Mouse (Mus musculus): ENCODE data around the gene Afap1l2.
A peak's percentile ranks its signal among the peaks of the same experiment; 100 is the strongest.

Gene Afap1l2

DNA sequence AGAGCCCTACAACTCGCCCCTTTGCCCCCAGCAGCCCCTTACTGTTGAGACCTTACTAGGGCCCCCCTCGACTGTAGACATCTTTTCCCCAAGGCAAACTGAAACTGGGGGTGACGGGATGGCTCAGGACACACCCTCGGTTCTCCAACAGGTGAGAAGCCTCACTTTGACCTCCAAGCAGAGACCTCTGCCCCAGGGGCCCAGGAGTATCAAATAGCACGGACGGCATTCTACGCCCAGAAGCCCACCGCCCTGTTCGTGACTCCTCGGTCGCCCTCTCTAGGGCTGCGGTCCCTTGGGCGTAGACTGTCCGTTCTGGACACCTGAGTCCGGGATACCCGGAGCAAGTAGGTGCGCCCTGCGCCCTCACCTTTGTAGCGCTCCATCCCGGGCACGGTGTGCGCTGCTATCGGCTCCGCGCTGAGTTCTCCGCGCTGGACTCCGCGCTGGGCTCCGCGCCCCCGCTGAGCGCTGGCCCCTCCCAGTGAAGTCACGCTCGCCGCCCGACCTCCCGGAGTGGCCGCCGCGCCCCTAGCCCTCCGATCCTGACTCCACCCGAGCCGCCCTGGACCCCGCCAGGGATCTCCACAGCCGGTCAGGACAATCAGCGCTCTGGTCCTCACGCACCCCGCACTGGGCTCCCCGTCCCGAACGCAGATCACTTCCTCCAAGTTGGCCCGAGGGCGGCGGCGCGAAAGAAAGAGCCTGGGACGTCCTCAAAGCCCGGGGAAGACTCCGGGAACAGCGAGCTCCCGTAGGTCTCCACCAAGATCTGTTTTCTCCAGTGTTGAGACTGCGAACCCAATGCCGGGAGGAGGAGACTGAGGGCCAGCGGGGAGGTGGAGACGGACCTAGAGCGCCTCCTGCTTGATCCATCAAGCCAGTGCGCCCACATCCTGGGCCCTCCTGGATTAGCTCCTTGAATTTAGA is at the start of gene Afap1l2:
Gene Afap1l2 (minus strand): TSS at position 448 of the 930 bp plus-strand sequence.
- DNase-seq (ENCODE audit: low spot score), result peak; percentile 66

DNA sequence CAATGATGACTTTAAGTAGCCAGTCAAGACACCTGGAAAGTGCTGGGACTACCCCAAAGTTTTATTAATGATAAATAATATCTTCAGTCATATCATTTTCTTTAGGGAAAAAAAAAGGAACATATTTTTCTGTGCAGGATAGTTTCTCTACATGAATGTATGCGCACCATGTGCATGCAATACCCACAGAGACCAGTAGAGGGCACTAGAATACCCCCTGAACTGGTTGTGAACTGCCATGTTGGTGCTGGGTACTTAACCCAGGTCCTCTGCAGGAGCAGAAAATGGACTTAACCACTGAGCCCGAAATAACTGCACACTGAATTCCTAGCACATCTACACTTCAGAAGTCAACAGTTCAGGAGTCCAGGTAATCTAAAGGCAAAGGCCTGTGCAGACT is 49.5 kb upstream of the Afap1l2 start:
- DNase-seq (ENCODE audit: low spot score), result no peak

DNA sequence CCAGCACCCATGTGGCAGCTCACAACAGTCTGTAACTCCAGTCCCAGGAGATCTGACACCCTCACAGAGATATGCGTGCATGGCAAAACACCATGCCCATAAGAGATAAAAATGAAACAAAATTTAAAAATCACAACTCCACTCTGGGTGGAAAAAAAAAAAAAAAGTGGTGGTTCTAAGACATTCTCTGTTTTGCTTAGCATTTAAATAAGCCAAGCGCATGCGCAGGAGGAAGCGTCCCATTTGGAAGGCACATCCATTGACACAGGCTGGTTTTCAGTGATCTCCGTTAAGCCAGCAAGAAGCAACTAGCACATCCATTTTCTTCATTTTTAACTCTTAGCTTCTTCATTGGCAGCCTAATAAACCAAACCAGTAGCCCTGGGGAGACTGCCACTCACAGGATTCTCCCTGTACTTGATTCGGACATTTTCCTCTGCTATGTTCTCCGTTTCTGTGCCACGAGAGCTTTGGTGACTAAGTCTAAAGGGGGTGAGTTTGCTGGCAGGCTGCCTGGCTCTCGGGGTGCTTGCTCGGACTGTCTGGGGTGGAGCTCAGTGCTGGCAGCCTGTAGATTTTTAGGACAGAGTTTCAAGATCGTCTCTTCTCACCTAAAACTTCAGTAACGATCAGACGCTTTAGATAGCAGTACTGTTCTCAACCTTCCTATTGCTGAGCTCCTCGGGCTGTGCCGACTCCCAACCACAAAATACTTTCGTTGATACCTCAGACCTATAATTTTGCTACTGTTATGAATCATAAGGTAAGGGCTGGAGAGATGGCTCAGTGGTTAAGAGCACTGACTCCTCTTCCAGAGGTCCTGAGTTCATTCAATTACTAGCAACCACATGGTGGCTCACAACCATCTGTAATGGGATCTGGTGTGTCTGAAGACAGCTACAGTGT is 47.4 kb upstream of the Afap1l2 start:
- DNase-seq (ENCODE audit: low spot score), result no peak

DNA sequence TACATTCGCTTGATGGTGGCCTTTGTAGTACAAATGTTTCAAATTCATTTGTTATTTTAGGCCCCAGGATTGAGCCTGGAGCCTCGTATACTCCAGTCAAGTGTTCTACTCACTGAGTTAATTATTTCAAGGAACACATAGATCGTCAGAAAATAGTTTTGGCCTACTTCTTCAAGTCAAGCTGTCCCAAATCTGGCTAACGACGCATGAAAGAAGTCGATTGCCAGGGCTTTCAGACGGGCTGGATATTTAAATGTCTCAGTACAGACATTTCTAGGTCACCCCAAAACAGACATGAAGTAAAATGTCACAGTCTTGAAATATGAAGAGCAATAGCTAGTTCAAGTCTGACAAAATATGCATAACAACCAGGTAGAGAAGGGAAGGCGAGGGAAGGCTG is 44.9 kb upstream of the Afap1l2 start:
- DNase-seq (ENCODE audit: low spot score), result no peak

DNA sequence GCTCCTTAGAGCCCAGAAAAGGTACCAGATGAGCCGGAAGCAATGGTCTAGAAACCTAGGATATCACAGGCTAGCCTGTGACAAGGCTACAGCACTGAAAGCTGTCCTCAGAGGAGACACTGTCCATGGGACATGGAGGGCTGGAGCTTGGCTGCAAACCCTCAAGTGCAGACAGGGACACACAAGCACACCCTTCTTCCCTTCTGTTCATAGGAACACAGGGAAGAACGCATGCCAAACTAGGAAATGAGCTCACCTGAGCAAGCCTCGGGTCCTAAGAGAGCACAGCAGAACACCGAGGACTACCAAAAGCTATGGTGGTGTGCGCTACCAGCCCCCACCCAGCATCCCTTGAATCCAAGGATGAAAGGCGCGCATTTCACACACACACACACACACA is 44.0 kb upstream of the Afap1l2 start:
- DNase-seq (ENCODE audit: low spot score), result no peak

DNA sequence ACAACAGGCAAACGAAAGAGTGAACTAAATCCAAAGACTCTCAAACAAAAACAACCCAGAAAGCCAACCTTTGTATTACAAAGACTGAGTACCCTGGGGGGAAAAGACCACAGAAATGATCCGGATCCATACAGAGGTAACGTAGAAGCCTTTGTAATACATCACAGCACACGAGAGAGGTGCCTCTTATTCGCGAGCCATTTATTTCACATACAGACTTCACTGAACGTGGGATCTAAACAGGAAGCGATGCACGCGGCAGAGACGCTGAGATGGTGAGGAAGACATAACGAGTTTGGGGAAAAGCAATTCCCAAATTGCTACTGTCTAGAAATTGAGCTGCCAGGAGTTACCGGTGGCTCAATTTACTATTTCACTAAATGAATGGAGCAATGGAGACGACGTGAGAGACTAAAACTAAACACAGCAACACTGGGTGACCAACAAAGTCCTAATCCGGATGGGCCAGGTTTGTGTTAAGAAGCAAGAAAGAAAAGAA is 41.6 kb upstream of the Afap1l2 start:
- no peak for DNase-seq (ENCODE audit: low spot score)

DNA sequence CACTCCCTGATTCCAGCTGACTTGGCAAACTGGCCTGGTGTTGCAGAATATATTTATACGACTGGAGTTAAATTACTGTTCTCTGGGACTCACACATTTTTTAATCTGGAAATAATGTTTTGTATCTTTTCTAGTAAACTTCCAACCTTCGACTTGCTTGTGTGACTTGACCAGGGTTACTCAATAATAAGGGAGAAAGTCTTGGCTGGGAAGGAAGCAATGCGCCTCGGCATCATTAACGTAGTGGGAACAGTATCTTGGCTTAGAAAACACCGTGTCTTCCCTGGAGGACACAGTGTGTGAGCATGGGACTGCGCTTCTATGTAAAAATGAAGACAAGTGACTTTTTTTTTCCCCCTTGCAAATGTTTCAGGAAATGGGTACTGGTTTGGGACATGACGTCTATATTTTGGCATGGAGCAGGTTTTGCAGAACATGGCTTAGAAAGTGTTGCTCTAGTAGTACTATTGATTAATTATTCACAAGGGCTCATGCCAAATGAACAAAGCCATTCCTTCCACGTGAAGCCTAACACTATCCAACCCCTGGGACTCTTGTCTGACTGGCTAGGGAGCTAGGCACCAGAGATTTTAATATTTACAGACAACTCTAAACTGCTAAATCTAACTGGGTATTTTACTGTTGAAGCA is 39.8 kb upstream of the Afap1l2 start:
- DNase-seq (ENCODE audit: low spot score), result no peak

DNA sequence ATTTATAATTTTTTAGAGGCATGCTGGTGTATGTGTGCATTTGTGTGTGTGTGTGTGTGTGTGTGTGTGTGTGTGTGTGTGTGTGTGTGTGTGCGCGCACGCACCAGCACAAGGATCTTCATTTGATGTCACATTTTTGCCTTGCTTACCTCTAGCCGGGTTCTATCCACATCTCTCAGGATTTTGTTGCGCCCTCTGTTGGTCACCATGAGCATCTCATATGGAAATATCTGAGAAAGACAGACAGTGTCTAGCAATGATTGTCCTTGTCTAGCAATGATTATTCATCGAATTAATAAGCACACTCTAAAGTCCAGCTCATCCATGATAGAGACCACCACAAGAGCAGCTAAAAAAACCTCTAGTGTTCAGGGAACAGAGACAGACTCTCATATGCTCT is 31.2 kb upstream of the Afap1l2 start:
- no peak for DNase-seq (ENCODE audit: low spot score)

DNA sequence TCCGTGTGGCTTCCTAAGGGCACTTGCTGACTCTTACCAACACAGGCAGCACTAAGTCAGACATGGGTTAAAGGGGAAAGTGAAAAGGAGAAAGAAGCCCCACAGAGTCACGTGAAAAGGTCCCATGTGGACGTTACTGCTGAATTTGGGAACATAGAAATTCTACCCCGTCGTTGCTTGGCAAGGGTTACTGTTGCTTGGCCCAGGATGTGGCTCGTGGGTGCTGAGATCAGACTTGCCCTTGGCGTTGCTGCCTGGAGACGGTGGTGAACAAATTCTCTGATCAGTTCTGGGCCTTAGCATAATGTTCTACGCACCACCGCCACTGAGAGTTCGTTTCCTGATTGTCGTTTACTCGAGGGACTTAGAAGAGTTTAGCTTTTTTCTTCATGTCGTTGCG is 28.8 kb upstream of the Afap1l2 start:
- DNase-seq (ENCODE audit: low spot score), result no peak

DNA sequence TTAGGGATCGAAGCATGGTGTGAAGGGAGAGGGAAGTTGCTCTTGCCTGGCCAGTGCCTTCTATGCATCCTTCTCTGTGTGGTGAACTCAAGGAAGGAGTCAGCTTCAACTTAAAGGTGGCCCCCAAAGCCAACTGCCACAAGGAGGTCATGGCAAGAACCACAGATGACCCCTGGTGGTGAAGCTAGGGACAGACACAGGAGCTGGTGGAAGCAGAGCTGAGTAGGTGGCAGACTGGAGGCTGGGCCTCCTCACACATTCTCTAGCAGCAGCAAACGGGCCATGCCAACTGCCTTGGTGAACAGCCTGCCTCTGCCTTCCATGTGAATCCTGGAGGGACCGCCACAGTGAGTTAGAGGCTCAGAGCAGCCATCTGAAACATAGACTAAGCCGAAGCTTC is 23.6 kb upstream of the Afap1l2 start:
- DNase-seq (ENCODE audit: low spot score), result peak; percentile 39

DNA sequence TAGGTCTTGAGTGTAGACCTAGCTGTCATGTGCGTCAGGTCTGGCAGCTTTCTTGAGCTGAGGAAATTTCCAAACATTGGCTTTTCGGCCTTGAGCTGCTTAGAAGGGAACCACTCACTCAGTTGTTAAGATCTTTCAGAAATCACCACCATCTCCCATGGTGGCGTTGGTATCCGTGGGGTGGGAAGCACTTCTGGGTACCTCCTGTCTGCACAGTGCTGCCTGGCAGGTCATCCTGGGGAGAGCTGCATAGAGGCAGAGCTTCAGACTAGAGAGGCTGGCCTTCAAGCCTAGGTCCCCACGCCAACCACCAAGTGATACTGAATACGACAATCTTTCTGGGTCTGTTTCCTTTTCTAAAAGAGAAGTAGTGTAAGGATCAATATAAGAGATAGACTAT is 21.4 kb upstream of the Afap1l2 start:
- DNase-seq (ENCODE audit: low spot score), result no peak

DNA sequence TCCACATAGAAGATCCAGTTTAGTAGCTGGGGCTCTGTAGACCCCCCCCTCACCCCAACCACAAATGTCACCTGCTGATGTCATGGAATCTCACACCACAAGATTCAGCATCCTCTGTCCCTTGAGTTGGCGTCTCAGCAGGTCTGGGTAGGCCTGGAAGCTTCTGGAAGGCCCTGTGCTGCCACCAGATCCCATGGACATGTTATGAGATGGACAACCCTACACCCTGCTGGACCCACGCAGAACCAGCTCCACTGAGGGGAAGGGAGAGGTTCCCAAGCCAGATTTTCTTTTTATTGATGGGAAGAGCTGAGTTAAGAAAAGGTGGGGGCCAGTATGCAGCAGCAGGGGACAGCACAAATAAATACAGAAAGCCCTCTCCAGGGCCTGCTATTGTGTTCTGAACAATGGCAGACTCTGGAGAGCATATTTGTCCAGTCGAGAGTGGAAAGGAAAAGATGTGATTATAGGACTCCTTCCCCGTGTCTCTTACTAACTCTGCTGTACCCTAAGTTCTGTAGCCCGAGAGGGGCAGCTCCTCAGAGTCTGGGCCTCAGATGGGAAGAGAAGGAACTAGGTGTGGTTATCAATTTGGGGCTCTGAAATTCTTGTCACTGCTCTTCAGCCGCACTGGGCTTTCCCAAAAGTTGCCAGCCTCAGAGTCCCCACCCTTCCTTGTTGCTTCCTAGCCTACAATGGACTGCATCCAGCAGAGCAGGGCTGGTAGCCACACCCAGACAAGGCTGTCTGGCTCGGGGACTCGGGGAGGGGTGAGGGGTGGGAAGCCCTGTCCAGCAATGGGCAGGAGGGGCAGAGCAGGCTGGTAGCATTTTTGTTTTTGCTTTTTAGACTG is 20.5 kb upstream of the Afap1l2 start:
- DNase-seq (ENCODE audit: low spot score), result peak; percentile 15

DNA sequence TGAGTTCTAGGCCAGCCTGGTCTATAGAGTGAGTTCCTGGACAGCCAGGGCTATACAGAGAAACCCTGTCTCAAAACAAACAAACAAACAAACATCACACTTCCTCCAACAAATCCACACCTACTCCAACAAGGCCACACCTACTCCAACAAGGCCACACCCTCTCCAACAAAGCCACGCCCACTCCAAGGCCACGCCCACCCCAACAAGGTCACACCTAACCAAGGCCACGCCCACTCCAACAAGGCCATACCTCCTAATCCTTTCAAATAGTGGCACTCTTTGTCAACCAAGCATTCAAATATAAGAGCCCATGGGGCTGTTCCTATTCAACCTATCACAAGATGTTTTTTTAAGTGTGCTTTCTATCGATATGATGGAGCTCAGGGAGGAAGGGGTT is 18.5 kb upstream of the Afap1l2 start:
- no peak for DNase-seq (ENCODE audit: low spot score)

DNA sequence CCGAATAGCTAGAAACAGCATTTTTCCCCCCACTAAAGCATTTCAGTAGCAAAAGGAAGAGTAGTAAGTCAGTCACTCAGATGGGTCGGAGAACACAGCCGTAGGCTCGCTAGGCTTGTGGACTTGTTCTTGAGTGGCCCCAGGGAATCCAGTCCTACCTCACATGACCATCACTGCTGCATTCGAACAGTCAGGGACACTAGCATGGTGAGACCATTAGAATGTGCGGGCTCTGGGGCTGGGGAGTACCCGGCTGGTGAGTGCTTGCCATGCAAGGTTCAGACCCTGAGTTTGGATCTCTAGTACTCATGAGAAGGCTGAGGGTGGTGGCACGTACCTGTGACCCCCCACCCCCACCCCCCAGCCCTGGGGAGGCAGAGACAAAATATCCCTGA is 9.8 kb upstream of the Afap1l2 start:
- no peak for DNase-seq (ENCODE audit: low spot score)

DNA sequence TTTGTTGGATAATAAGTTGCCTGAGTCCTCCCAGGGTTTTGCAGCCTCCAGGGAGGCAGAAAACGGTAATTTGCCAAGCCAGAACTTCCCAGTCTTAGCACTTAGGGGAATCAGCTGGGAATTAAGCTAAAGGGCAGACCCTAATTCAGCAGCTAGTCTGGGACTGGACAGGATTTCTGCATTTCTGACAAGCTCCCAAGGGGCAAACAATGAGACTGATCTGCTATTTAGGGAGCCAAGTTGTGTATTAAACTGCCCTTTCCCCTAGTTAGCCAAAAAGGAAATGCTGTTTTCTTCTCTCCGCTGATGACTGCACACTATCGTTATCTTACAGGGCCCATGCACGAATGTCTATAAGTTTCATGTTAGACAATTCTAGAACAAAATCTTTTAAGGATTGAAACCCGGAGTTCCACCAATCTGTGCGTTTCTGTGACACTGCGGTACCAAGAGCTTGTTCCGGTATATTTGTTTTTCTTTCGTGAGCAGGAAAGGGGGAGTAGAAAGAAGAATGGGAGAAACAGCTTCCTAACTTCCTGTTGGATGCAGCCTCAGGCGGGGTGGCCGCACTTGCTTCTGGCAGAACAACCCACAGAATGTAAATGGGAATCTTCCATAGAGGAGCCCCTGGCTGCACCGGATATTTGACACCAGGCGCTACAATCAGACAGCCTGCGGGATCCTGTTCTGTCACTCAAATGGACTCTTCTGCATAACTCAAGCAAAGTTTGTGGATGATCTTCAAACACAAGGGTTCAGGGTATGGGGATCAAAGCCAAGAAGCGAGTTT is 9.2 kb upstream of the Afap1l2 start:
- DNase-seq (ENCODE audit: low spot score), result no peak

DNA sequence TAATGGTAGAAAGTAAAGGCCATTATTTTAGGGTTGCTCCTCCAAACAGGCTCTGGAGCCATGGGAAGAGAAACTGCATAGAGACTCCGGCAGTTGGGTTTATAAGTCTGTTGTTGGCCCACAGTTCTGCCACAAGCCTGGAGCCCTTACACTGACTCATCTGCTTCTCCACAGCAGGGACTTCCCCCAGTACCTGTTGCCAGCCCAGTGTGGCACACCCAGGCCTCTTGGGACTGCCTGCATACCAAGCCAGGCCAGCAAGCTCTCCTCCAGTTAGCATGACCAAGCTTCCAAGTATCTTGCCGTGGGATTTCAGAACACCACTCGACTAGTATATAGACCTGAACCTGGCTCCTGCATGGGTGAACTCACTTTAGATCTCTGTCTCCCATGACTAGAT is 6.8 kb upstream of the Afap1l2 start:
- DNase-seq (ENCODE audit: low spot score), result no peak

DNA sequence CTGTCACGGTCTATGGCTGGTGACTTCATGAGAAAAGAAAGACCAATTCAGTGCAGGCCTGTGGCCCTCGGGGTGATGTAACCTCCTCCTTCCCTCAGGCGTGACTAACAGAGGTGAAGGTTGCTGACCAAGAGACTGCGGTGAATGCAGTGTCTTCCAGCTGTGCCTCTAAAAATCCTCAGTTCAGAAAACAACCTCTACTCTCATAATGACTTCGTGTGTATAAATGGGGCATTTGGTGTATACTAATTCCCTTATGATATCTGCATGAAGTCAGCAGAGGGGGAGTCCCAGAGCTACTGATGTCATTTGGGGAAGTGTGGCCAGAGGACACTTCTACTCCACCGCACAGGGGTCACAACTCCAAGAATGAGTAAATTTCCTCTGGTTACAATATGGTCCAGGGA is 5.2 kb upstream of the Afap1l2 start:
- DNase-seq (ENCODE audit: low spot score), result no peak

DNA sequence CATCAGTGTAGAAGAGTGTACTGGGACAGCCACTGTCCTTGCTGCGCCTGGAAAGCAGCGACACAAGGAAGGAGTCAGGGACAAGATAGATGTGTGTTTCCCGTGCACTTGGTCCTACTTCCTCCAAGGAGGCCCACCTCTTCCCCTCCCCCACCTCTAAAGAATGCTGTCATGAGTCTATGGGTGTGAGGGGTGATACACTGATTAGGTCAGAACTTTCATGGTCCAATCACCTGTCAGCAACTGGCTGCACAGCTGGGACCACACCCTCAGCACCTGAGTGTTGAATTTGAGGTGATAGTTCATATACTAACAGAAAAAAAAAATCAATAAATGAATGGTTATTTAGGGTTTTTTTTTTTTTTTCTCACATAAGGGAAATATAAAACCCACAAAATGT is 4.0 kb upstream of the Afap1l2 start:
- DNase-seq (ENCODE audit: low spot score), result no peak

DNA sequence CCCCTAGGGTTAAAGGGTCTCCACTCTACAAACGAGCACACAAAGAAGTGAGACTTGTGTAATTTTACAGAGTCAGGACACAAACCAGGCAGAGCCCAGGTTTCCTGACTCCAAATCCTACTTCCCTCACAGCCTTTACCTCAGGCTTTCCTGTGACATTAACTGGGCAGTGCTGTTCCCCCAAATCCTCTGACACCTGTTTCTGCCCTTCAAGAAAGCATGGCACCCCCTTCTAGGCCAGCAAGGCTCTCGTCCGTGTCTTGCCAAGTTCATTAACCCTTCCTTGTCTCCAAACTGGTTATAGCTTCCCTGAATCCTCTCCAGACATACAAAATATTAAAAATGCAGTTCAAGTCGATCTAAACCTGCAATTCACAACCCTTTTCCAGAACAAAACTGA is 2.0 kb upstream of the Afap1l2 start:
- no peak for DNase-seq (ENCODE audit: low spot score)

DNA sequence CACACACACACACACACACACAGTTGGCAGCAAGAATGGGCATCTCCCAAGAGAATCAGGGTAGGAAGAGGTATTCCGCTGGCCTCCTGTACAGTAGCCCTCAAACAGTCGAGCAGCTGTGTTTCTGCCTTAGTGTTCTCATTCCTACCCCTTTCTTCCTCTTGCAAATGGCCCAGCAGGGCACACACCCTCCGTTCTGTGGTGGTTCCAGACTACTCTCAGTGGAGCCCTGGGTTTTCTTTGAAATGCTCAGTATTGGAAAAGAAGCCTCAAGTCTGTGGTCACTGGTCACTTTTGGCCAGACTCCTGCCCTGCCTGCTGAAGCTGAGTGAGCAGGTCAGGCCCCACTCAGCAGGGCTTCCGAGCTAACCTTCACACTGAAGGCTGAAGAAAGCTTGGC is 1.6 kb upstream of the Afap1l2 start:
- DNase-seq (ENCODE audit: low spot score), result no peak

DNA sequence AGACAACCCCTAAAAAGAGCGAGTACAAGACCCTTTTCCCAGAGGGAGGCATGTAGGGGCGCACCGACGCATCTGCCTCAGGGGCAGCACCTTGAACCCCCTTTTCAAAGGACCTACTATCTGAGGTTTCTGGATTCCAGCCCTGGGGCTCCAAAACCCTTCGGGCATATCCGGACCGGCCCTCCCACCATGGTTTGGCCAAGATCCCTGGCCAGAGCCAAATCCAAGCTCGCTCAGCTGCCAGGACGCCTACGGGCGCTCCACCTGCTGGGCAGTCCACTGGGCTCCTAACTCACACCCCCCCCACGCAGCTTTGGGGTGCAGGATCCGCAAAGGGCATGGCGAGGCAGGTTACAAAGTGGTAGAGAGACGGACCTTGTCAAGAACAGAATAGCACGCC is 737 bp downstream of the Afap1l2 start:
- DNase-seq (ENCODE audit: low spot score), result peak; percentile 40

Data from urinary bladder, postnatal 25 days (tissue).